Mouse (Mus musculus) urinary bladder, postnatal 36 days (tissue): ENCODE data around the gene Trmt1.
A peak's percentile ranks its signal among the peaks of the same experiment; 100 is the strongest.
"Not testable (repeated sequence)": the region's sequence is repeated elsewhere in the genome, so short reads cannot be mapped to it uniquely, and the experiment has no call there.

Source experiments
- DNase-seq, 2 experiments: peaks; one replicate each; pipeline ENCODE4 v3.0.0; 2022; ENCODE audit warnings: low spot score in 2 of 2, mixed read lengths in 1 of 2

The Trmt1 gene

GRCm38 (mm10) chr8:84659936-84660818, 25.9 kb upstream of the Trmt1 start:
- peak; percentile 61 to 71 for DNase-seq

DNA sequence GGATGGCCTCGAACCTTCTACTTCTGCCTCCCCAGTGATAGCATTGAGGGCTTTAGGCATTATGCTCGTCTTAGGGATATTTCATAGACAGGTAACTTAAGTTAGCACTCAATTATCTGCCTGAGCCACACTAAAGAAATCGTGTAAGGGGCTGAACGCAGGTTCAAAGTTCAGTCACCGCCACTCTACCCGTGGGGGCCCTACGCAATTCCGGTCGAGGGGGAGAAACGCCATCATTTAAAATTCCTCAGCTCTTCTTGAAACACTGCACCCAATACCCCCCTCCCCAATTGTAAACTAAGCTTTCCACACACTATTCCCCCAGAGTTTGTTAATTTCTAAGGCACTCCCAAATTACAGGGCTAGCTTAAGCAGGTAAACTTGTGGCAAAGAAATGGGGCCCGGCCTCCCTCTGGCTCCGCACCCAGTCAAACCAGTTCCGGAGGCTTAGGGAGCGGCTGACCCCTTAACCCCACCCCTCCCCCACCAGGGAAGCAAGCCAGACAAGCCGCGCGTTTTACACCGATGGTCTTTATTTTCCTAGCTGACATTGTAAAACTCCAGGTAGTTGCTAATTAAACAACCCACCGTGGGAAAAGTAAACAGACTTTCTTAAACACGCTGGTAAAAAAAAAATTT, 25.2 kb upstream of the Trmt1 start:
- peak; percentile 72 to 84 for DNase-seq

DNA sequence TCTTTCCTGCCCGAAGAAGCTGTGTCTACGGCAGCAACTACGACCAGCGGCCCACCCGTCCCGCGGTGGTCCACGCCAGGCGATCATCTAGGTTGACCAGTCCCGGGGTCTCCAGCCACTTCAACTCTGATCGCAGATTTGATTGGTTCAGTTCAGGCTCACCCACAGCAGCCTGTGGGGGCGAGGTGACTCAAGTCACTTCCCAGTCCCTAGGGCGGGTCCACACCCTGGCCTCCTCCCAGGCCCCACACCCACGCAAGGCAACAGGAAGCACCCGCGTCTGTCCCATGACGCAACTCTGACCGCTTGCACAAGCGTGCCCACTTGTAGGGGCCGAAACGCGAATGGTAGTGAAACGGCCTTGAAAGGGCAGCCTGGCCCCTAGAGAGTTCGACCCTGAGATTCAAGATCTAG, 24.6 kb upstream of the Trmt1 start:
- peak; percentile 92 to 95 for DNase-seq

DNA sequence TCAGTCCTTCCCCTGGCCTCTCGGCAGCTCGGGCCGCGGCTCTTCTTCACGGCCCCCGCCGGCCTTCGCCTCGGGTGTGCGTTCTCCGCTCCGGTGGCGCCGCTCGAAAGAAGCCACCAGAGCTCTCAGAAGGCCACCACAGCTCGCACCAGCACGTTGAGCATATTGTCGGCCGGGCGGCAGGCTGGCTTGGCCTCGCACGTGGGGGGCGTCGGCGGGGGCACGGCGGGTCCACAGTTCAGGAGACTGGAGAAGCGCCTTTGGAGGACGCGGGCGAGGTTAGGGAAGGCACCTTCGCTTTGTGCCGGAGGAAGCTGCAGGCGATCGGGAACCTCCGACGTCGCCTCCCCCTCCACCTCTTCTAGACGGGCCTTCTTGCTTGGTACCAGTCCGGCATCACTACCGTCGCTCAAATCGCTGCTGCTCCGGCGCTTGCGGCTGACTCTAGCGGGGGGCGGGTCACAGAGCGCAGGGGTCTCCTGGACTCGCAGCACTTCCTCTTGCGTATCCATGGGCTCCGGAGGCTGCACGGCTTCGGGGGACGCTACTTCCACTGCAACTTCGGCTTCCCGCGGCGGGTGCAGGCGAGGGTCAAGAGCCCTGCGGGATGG, 24.0 kb upstream of the Trmt1 start:
- peak in 1 of 2 experiments; percentile 36 for DNase-seq

GRCm38 (mm10) chr8:84662581-84663065, 23.5 kb upstream of the Trmt1 start, which contains the start of gene Ier2:
TSS of gene Ier2 (minus strand) at chr8:84662852.
- peak; percentile 97 for DNase-seq

- peak; percentile 96 to 98 for DNase-seq
These were observed 22.4 kb upstream of the Trmt1 start for GRCm38 (mm10) chr8:84663483-84664327.

GRCm38 (mm10) chr8:84664566-84665384, 21.3 kb upstream of the Trmt1 start:
- DNase-seq: peak; percentile 64 to 81

GRCm38 (mm10) chr8:84665385-84665893, 20.7 kb upstream of the Trmt1 start:
- no peak for DNase-seq

DNA sequence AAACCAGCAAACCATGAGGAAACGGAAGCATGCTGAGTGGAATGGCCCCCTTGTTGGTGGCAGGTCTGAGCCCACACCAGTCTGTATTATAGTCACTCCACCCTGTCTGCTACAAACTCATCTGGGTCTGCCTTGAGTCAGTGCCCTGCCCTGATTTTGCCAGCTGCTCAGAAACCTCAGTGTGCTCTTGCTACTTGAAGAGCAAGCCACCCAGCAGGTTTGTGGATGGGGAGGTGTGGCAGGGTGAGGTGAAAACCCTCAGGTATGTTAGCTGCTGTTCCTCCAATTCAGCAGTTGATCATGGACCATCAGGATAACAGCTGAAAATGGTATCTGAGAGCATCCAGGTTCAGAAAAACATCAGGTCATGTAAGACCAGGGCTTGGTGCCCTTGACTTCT, 18.0 kb upstream of the Trmt1 start:
- no peak for DNase-seq

DNA sequence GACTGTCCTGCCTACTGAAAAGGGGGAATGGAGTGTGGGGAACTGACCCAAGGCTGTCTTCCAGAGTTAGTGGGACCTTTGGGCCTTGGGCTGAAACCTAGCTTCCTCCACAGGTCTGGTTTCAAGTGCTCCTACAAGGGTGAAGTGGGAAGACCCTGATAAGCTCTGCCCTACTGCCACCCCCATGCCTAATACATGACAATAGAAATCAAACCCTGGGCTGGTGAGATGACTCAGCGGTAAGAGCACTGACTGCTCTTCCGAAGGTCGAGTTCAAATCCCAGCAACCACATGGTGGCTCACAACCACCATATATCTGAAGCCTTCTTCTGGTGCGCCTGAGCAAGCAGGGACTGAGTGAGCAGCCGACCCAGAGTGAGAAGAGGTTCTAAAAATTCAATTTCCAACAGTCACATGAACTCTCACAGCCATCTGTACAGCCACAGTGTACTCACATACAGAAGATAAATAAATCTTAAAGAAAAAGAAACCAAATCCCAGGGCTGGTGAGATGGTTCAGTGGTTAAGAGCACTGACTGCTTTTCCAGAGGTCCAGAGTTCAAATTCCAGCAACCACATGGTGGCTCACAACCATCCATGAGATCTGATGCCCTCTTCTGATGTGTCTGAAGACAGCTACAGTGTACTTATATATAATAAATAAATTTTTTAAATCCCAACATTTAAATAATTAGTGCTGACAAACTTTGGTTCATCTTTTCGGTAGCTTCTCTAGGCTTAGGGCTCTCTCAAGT, 17.2 kb upstream of the Trmt1 start:
- no peak for DNase-seq

DNA sequence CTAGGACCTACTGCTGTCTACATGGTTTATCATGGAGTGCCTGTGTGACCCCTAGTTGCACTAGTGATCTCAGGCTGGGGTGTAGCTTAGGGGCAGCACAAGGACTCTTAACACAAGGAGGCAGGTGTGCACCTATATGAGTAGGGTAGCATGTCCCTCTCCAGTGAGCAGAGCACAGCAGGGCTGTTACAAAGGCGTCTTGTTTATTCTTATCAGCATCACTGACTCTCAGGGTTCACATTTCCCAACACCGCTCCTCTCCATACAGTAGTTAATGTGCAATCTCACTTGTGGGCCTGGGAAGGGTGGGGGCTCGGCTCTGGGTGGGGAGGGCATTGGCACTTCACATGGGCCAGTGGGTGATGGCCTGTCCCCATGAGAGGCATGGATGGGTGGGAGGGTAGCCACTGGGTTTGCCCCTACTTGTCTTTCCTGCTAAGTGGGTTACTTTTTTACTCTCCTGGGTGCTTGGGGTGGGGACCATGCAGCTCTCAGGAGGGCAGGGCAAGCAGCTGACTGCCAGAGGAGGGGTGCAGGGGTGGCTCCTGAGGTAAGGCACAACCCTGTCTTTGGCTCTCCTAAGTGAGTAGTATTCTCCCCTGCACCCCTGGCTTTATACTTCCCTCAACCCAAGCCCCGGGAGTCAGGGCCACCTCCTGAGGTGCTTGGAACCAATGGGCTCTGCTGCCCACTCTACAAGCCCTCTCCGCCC, 15.7 kb upstream of the Trmt1 start:
- not testable (repeated sequence) for DNase-seq

GRCm38 (mm10) chr8:84677305-84677704, 8.8 kb upstream of the Trmt1 start:
- DNase-seq: no peak

GRCm38 (mm10) chr8:84681476-84681875, 4.6 kb upstream of the Trmt1 start:
- DNase-seq: no peak

GRCm38 (mm10) chr8:84682257-84682656, 3.9 kb upstream of the Trmt1 start:
- no peak for DNase-seq

DNA sequence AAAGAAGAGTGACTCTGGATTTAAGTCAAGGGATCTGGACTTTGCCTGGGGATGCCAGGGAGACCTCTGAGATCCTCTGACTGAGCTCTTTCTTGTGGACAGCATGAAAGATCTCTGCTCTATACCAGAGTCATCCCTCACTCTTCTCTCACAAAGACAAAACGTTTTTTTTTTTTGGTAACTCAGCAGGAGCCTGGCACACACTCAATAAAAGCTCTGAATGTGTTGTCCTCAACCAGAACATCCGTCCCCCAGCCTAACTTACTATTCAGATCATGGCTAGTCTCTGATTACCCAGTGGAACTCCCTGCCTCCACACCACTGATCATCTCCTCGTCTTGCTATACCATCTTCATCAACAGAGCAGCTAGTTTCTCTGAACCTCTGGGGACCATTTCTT, 1.6 kb upstream of the Trmt1 start:
- no peak for DNase-seq

DNA sequence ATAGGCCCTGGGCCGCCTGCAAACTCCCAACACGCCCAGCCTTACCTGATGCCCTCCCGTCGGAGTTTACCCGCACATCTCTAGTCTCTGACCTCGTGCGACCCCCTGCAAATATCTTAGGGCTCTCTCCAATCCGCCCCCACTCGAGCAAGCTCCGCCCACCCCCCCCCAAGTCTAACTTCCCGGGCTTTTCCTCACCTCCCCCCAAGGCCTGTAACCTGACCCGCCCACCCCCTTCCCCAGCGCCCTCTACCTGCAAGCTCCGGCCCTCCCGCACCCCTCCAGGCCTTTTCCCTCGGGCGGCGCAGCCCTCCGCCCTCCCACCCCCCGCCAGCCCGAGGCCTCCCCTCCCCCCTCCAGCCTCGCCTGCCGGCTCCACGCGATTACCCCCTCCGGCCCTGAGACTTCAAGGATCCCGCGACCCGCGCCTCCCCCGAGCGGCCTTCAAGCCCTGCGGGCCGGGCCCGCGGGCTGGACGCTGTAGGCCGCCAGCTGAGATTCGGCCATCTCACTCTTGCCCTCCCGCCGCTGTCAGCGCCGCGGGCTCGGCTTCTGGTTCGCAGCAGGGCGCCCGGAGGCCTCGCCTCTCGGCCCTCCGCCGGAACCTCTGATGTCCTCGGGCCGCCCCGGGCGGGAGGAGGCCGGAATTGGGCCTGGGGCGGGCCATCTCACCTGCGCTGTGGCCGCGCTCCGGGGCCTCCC, 1.0 kb downstream of the Trmt1 start:
- peak in 1 of 2 experiments; percentile 50 for DNase-seq

DNA sequence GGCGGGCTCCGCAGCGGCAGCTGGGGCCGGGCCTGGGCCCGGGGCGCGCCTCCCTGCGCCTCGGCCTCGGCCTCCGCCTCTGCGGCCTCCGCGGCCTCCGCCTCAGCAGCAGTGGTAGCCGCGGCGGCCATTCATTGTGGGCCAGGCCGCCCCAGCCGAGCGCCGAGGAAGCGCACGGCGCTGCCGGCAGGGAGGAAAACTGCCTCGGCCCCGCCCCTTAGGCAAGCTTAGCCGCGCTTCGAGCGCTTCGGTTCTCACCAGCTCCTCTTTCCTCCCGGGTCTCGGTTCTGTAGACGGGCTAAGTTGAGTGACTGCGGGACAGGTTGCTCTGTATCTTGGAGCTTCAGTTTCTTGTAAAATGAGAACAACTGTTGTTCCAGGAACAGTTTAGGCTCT, 1.6 kb downstream of the Trmt1 start, which contains the start of gene Nacc1:
Gene Nacc1, minus strand, starts transcription at position 158 of the 396 bp plus-strand sequence.
- peak; percentile 80 to 87 for DNase-seq
